Mouse (Mus musculus): ENCODE data around the gene Psmb7. TPM values are rescaled to one million over a fixed set of nuclear protein-coding genes. Genes with fewer than 3 reads are reported as not detected.
A peak's percentile ranks its signal among the peaks of the same experiment; 100 is the strongest.

Gene Psmb7
- 218 and 230 TPM in 2 replicates for polyA plus RNA-seq (2015; fragmentation: Nextera tagmentation; extraction: Ambion mirVana)

GRCm38 (mm10) chr2:38643625-38644427, at the start of gene Psmb7:
Gene Psmb7 (minus strand): TSS chr2:38644087.
- Histone ChIP-seq H3K4me1 (0 out of 2 replicates have a peak, but pooled peaks cover 4% of the 10 kb centered on the region), H3K36me3 (peaks cover 13% of the 10 kb centered on the region; the same call in 1 of the 2 replicates), H3K27ac (peak within 1 kb of the TSS; percentile 31), H3K27me3 (replicated peaks) (no peaks in the 10 kb centered on the region), H3K4me3 (replicated peaks) (peak within 1 kb of the TSS; percentile 76), H3K4me2 (peak within 1 kb of the TSS; percentile 89), H3K9ac (peak within 1 kb of the TSS; percentile 58), H3K9me3 (no peaks in the 10 kb centered on the region)
- 2% methylated on average over 52 of the region's 52 CpGs for WGBS
- peak; percentile 88 for ATAC-seq (ENCODE audit: insufficient read depth, low FRiP score, low read depth)

- no peak overlapping the region for H3K27ac ChIP-seq
- no peak overlapping the region for H3K4me3 ChIP-seq (replicated peaks)
- no peak overlapping the region for H3K4me2 ChIP-seq
- ATAC-seq (ENCODE audit: insufficient read depth, low FRiP score, low read depth): no peak
- H3K9me3 ChIP-seq: no peaks in the 10 kb centered on the region
- H3K27me3 ChIP-seq (replicated peaks): 0 out of 2 replicates have a peak, but pooled peaks cover 8% of the 10 kb centered on the region
- 14% methylated on average over 8 of the region's 8 CpGs for WGBS
- H3K4me1 ChIP-seq: peaks cover 11% of the 10 kb centered on the region
- no peaks in the 10 kb centered on the region for H3K36me3 ChIP-seq
- no peak overlapping the region for H3K9ac ChIP-seq
These were observed 47.7 kb upstream of the Psmb7 start for GRCm38 (mm10) chr2:38691542-38691941.

- Histone ChIP-seq H3K4me3 (replicated peaks) (no peak overlapping the region), H3K27me3 (replicated peaks) (0 out of 2 replicates have a peak, but pooled peaks cover 8% of the 10 kb centered on the region), H3K9ac (no peak overlapping the region), H3K27ac (no peak overlapping the region), H3K4me2 (no peak overlapping the region), H3K4me1 (peaks cover 11% of the 10 kb centered on the region), H3K36me3 (no peaks in the 10 kb centered on the region), H3K9me3 (no peaks in the 10 kb centered on the region)
- no peak for ATAC-seq (ENCODE audit: insufficient read depth, low FRiP score, low read depth)
- 69% methylated on average over 1 of the region's 1 CpGs for WGBS
These were observed 46.0 kb upstream of the Psmb7 start for GRCm38 (mm10) chr2:38689881-38690280.

GRCm38 (mm10) chr2:38688791-38689520, 45.1 kb upstream of the Psmb7 start:
- Histone ChIP-seq H3K9ac (no peak overlapping the region), H3K4me1 (peaks cover 11% of the 10 kb centered on the region), H3K36me3 (no peaks in the 10 kb centered on the region), H3K27me3 (replicated peaks) (0 out of 2 replicates have a peak, but pooled peaks cover 8% of the 10 kb centered on the region), H3K4me3 (replicated peaks) (peak overlapping the region; percentile 27), H3K4me2 (peak overlapping the region; percentile 62), H3K9me3 (no peaks in the 10 kb centered on the region), H3K27ac (no peak overlapping the region)
- peak; percentile 42; the same call in 1 of the 2 replicates for ATAC-seq (ENCODE audit: insufficient read depth, low FRiP score, low read depth)
- WGBS: 4% methylated on average over 29 of the region's 29 CpGs

GRCm38 (mm10) chr2:38685746-38686145, 41.9 kb upstream of the Psmb7 start:
- no peak overlapping the region for H3K9ac ChIP-seq
- ATAC-seq (ENCODE audit: insufficient read depth, low FRiP score, low read depth): no peak
- H3K4me1 ChIP-seq: peaks cover 11% of the 10 kb centered on the region
- WGBS: 63% methylated on average over 3 of the region's 3 CpGs
- H3K36me3 ChIP-seq: no peaks in the 10 kb centered on the region
- H3K27ac ChIP-seq: no peak overlapping the region
- no peaks in the 10 kb centered on the region for H3K9me3 ChIP-seq
- H3K27me3 ChIP-seq (replicated peaks): 0 out of 2 replicates have a peak, but pooled peaks cover 3% of the 10 kb centered on the region
- H3K4me2 ChIP-seq: no peak overlapping the region
- H3K4me3 ChIP-seq (replicated peaks): no peak overlapping the region

GRCm38 (mm10) chr2:38683083-38683482, 39.2 kb upstream of the Psmb7 start:
- Histone ChIP-seq H3K27ac (no peak overlapping the region), H3K36me3 (no peaks in the 10 kb centered on the region), H3K4me3 (replicated peaks) (no peak overlapping the region), H3K9ac (no peak overlapping the region), H3K4me1 (no peaks in the 10 kb centered on the region), H3K27me3 (replicated peaks) (no peaks in the 10 kb centered on the region), H3K4me2 (no peak overlapping the region), H3K9me3 (no peaks in the 10 kb centered on the region)
- WGBS: 58% methylated on average over 5 of the region's 5 CpGs
- peak; percentile 21; the same call in 1 of the 2 replicates for ATAC-seq (ENCODE audit: insufficient read depth, low FRiP score, low read depth)

GRCm38 (mm10) chr2:38682209-38682608, 38.3 kb upstream of the Psmb7 start:
- no peak overlapping the region for H3K9ac ChIP-seq
- H3K4me2 ChIP-seq: no peak overlapping the region
- H3K9me3 ChIP-seq: no peaks in the 10 kb centered on the region
- 85% methylated on average over 5 of the region's 5 CpGs for WGBS
- H3K4me1 ChIP-seq: no peaks in the 10 kb centered on the region
- H3K36me3 ChIP-seq: no peaks in the 10 kb centered on the region
- no peak for ATAC-seq (ENCODE audit: insufficient read depth, low FRiP score, low read depth)
- no peak overlapping the region for H3K4me3 ChIP-seq (replicated peaks)
- H3K27ac ChIP-seq: no peak overlapping the region
- no peaks in the 10 kb centered on the region for H3K27me3 ChIP-seq (replicated peaks)

GRCm38 (mm10) chr2:38678947-38679346, 35.1 kb upstream of the Psmb7 start:
- H3K9me3 ChIP-seq: no peaks in the 10 kb centered on the region
- H3K27me3 ChIP-seq (replicated peaks): no peaks in the 10 kb centered on the region
- H3K36me3 ChIP-seq: no peaks in the 10 kb centered on the region
- no peak overlapping the region for H3K27ac ChIP-seq
- no peaks in the 10 kb centered on the region for H3K4me1 ChIP-seq
- ATAC-seq (ENCODE audit: insufficient read depth, low FRiP score, low read depth): no peak
- no peak overlapping the region for H3K9ac ChIP-seq
- no peak overlapping the region for H3K4me3 ChIP-seq (replicated peaks)
- H3K4me2 ChIP-seq: no peak overlapping the region

GRCm38 (mm10) chr2:38675366-38675969, 31.6 kb upstream of the Psmb7 start:
- H3K9ac ChIP-seq: no peak overlapping the region
- ATAC-seq (ENCODE audit: insufficient read depth, low FRiP score, low read depth): no peak
- H3K36me3 ChIP-seq: no peaks in the 10 kb centered on the region
- H3K4me2 ChIP-seq: no peak overlapping the region
- H3K9me3 ChIP-seq: no peaks in the 10 kb centered on the region
- no peak overlapping the region for H3K4me3 ChIP-seq (replicated peaks)
- H3K27me3 ChIP-seq (replicated peaks): no peaks in the 10 kb centered on the region
- 55% methylated on average over 9 of the region's 9 CpGs for WGBS
- no peaks in the 10 kb centered on the region for H3K4me1 ChIP-seq
- no peak overlapping the region for H3K27ac ChIP-seq

- whole genome bisulfite sequencing: 55% methylated on average over 11 of the region's 11 CpGs
- H3K4me3 ChIP-seq (replicated peaks): no peak overlapping the region
These were observed 28.6 kb upstream of the Psmb7 start for GRCm38 (mm10) chr2:38672496-38672895.

GRCm38 (mm10) chr2:38668802-38669580, 25.1 kb upstream of the Psmb7 start:
- Histone ChIP-seq H3K27ac (no peak overlapping the region), H3K9ac (no peak overlapping the region), H3K4me1 (0 out of 2 replicates have a peak, but pooled peaks cover 3% of the 10 kb centered on the region), H3K36me3 (no peaks in the 10 kb centered on the region), H3K4me2 (peak overlapping the region; percentile 37), H3K27me3 (replicated peaks) (no peaks in the 10 kb centered on the region), H3K4me3 (replicated peaks) (0 out of 2 replicates have a peak overlapping the region, but pooled peaks have one; percentile 5), H3K9me3 (no peaks in the 10 kb centered on the region)
- 12% methylated on average over 17 of the region's 17 CpGs for WGBS
- peak; percentile 84 for ATAC-seq (ENCODE audit: insufficient read depth, low FRiP score, low read depth)

More at GRCm38 (mm10) chr2:38672496-38672895, 28.6 kb upstream of the Psmb7 start:
- ATAC-seq (ENCODE audit: insufficient read depth, low FRiP score, low read depth): no peak
- no peak overlapping the region for H3K9ac ChIP-seq
- no peak overlapping the region for H3K4me2 ChIP-seq
- H3K27me3 ChIP-seq (replicated peaks): no peaks in the 10 kb centered on the region
- H3K4me1 ChIP-seq: 0 out of 2 replicates have a peak, but pooled peaks cover 3% of the 10 kb centered on the region
- no peak overlapping the region for H3K27ac ChIP-seq
- H3K9me3 ChIP-seq: no peaks in the 10 kb centered on the region
- H3K36me3 ChIP-seq: no peaks in the 10 kb centered on the region
